Mouse (Mus musculus): ENCODE measurements around the gene Ttc39b. TPM values are rescaled to one million over a fixed set of nuclear protein-coding genes. Genes with fewer than 3 reads are reported as not detected.

Gene Ttc39b
- total RNA-seq, 2 experiments from 2014 or later, result 34.6 to 37.0 TPM

DNA sequence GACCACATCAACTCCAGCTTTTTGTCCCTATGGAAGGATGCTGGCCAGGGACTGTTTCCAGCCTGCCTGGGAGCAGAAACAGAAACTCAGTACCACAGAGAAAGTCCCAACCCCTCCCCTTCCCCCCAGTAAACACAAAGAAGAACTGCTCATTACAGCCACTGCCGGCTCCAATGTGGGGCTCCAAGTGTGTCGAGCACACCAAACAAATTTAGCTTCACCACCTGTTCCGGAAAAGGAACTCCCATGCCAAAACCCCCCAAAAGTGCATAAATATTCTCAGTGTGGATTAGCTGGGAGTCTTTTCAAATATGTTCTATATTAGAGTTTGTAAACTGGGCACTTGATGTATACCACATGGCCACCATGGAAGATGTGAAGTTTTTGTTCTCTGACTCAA, 151.8 kb downstream of the Ttc39b start:
- DNase-seq (ENCODE audit: low spot score in 2 of 2), result no peak
- Histone ChIP-seq H3K4me3 (no peak overlapping the region), H3K27ac (no peak overlapping the region)
- no peak for TF ChIP-seq CTCF (conservative IDR thresholded peaks at IDR 0.05)

DNA sequence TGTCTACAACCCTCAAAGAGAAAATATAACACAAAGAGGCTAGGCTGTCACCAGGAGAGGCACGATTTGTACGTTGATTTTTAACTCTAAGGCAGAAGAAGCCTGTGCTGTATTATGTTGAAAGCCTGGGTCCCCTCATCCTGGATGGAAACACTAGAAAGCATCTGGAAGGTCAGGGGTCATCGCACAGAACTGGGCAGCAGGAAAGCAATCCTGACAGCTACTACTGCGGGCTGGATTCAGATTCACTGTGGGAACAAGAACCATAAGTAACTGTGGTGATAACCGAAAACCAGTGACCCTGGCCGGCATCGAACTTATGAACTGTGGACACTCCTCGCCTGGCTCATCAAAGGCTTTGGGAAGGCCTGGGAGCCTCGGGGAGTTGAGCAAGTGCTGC, 153.3 kb downstream of the Ttc39b start:
- no peak overlapping the region for H3K27ac ChIP-seq
- no peak for DNase-seq (ENCODE audit: low spot score in 2 of 2)
- TF ChIP-seq CTCF (conservative IDR thresholded peaks at IDR 0.05), result no peak
- no peak overlapping the region for H3K4me3 ChIP-seq

Other genes with a start within 250 kb of the Ttc39b start
- 10 to 100 TPM; 37.0 to 39.7 TPM for gene Snapc3, start 93.5 kb upstream of the Ttc39b start, total RNA-seq (2021)
- gene Psip1, start 162.2 kb upstream of the Ttc39b start, total RNA-seq (2021), result 100 to 1,000 TPM; 215 to 218 TPM
- gene Ccdc171, start 201.3 kb upstream of the Ttc39b start, total RNA-seq (2021), result 1 to 10 TPM; 4.1 to 5.1 TPM

All from layer of hippocampus, adult 2 months (tissue).